Mouse (Mus musculus) left cerebral cortex, adult 2 months (tissue): ENCODE data around the gene Spata2. TPM values are rescaled to one million over a fixed set of nuclear protein-coding genes. Genes with fewer than 3 reads are reported as not detected.

Experiments
- DNase-seq, 2 experiments: peaks; one replicate each; pipeline ENCODE4 v3.0.0; 2021 to 2022; ENCODE audit warnings: low spot score in 2 of 2, mixed read lengths in 1 of 2; ENCODE audit errors: extremely low spot score in 1 of 2
- H3K27ac ChIP-seq: fragments of 200-600 bp; 2 replicates; pipeline ENCODE4 v1.8.1; 2022
- H3K4me3 ChIP-seq: fragments of 200-600 bp; 2 replicates; pipeline ENCODE4 v1.8.1; 2022
- CTCF ChIP-seq: fragments of 200-600 bp; IDR thresholded peaks from 2 replicates; pipeline ENCODE4 v1.8.1; 2022; ENCODE audit warnings: antibody characterized with exemption, mild to moderate bottlenecking, moderate library complexity
- intact Hi-C: fragments of 180-260 bp; cut with DNase I; formaldehyde crosslinking; loops from one replicate; pipeline ENCODE4 v1.15.1; 2025
- long read RNA-seq, 2 experiments: library from polyadenylated mRNA; stranded (forward); transcript quantifications; one replicate each; pipeline ENCODE4 v2.0.0; 2021; ENCODE audit warnings: borderline mapping rate in 2 of 2
- total RNA-seq, 2 experiments: library from RNA; stranded (reverse); gene quantifications; 2 replicates each; pipeline ENCODE4 v1.2.3; 2021

Gene Spata2
- total RNA-seq, result 10 to 100 TPM; 78.0 to 79.1 TPM
- long read RNA-seq, experiment 1, full-length matches to known transcripts, result 2 of 12 reads
- long read RNA-seq, experiment 1, partial matches to known transcripts, result 7 of 12 reads
- long read RNA-seq, experiment 1, other reads (novel, unspliced or antisense), result 3 of 12 reads
- long read RNA-seq, experiment 2, full-length matches to known transcripts, result 5 of 10 reads
- long read RNA-seq, experiment 2, partial matches to known transcripts, result 1 of 10 reads
- long read RNA-seq, experiment 2, other reads (novel, unspliced or antisense), result 4 of 10 reads

DNA sequence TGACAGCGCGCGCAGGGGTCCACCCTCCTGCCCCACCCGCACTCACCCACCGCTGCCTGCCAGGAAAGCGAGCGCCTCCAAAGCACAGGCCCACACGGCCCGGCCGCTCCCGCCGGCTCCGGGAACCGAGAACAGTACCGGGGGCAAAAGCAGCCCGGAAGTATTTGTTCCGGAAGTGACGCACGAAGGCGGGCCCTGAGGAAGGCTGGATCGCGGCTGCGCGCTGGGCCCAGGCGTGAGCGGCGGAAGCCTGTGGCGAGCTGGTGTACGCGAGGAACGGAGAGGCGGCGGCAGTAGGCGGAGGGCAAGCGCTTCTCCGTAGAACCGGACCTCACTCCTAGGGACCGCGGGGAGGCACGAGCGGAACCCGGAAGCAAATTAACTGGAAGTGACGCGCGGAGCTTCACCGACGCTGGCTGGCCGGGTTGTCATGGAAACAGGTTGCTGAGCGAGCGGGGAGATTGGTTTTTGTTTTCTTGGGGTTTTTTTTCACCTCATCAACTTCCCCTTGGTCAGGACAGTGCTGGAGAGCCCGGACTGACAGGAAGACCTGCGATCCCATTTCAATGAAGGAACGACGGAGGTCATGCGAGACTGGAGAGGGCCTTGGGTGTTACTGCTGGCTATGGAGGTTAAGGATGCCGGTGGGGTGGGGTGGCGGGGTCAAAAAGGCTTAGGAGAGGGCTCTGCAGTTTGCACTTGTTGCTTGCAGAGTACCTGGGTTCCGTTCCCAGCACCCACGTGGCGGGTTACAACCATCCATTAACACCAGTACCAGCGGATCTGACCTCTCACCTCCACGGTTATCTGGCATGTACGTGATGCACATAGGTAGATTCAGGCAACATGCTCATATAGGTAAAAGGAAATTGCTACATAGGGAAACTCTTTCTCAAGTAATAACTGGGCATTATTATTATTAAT lies at the start of gene Spata2:
Gene Spata2, minus strand, starts transcription at position 175 of the 924 bp plus-strand sequence.
- peak; percentile 91 to 95 for DNase-seq
- no peak for TF ChIP-seq CTCF
- intact Hi-C loops, result loop anchor here (5.0 kb wide), 2 partner anchors 71 to 431 kb away; partner anchors contain the start of genes Slc9a8 and Znfx1

DNA sequence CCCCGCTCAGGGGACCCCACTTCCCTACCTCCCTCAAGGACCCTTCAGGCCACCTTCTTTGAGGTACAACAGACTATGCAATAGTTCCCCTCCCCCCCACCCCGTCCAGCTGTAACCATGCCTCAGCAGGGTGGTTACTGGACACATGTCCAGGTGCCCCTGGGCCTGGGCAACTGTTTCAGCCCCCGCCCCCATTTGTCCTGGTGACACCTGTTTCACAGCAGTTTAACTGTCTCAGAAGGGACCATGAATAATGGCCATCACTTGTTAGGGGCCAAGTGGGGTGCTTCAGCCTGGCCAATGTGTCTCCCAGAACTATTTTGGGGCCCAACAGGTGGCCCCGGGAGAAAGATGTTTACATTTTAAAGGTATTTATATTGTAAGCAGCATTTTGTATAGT lies 49.7 kb upstream of the Spata2 start:
- DNase-seq, result no peak
- no peak overlapping the region for H3K4me3 ChIP-seq
- intact Hi-C loops, result no loop called here
- no peak for TF ChIP-seq CTCF
- H3K27ac ChIP-seq, result no peak overlapping the region

More for the DNA sequence above, at the start of gene Spata2:
- Histone ChIP-seq H3K27ac (peak within 1 kb of the TSS; percentile 94), H3K4me3 (peak within 1 kb of the TSS; percentile 92)

DNA sequence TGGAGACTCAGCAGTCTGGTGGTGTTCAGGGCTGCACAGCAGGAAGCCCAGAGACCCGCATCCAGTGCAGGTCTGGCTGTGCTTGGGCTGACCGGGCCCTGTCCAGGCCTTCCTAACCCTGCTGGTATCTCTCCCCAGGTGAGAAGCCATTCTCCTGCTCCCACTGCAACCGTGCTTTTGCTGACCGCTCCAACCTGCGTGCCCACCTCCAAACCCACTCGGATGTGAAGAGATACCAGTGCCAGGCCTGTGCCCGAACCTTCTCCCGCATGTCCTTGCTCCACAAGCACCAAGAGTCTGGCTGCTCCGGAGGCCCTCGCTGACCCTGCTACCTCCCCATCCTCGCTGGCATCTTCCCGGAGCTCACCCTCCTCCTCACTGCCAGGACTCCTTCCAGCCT lies 49.1 kb upstream of the Spata2 start:
- intact Hi-C loops, result no loop called here
- no peak for TF ChIP-seq CTCF
- Histone ChIP-seq H3K27ac (no peak overlapping the region), H3K4me3 (no peak overlapping the region)
- DNase-seq, result no peak

DNA sequence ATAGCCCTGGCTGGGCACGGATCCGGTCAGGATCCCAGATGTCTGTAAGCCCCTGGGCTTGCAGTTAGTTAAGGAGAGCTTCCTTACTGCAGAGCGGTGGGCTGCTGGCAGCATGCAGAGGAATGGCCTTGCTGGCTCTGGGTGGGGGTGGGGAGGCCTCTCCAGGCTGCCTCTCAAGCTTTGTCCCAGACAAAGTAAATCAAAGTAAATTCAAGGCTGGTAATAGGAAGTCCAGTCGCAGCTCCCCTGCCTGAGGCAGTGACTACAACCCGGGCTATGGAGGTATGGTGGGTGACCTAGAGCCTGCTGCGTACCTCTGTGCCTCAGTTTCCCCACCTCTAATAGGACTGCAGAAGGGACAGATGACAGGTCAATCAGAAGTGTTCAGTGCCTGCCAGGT lies 48.6 kb upstream of the Spata2 start:
- no peak for TF ChIP-seq CTCF
- intact Hi-C loops, result no loop called here
- DNase-seq, result no peak
- Histone ChIP-seq H3K27ac (no peak overlapping the region), H3K4me3 (no peak overlapping the region)

DNA sequence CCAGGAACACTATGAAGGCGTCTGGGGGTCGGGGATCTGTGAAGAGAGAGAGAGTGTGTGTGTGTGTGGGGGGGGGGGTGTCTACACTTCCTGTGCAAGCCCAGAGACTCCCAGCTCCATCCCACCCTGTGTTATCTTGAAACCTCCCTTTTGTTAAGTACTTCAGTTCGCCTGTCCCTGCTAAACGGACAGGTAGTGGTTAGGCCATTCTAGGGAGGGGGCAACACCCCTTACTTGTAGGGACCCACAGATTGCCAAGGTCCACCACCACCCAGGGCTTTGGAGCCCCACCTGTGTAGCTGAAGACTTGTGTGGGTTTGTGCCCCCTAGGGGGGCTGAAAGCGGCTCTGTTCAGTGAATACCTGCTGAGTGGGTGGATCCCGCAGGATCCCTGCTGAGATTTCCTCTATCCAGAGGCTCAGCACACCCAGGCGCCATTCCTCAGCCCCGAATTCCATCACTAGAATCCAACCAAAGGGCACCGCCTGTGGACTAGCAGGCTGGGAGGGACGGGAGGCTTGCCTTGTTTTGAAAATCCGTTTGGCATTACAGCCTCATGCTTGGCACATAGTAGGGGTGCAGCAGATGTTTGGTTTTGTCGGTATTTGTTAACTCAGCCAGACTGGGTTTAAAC lies 47.9 kb upstream of the Spata2 start:
- DNase-seq, result no peak
- TF ChIP-seq CTCF, result no peak
- intact Hi-C loops, result no loop called here
- Histone ChIP-seq H3K4me3 (no peak overlapping the region), H3K27ac (no peak overlapping the region)

DNA sequence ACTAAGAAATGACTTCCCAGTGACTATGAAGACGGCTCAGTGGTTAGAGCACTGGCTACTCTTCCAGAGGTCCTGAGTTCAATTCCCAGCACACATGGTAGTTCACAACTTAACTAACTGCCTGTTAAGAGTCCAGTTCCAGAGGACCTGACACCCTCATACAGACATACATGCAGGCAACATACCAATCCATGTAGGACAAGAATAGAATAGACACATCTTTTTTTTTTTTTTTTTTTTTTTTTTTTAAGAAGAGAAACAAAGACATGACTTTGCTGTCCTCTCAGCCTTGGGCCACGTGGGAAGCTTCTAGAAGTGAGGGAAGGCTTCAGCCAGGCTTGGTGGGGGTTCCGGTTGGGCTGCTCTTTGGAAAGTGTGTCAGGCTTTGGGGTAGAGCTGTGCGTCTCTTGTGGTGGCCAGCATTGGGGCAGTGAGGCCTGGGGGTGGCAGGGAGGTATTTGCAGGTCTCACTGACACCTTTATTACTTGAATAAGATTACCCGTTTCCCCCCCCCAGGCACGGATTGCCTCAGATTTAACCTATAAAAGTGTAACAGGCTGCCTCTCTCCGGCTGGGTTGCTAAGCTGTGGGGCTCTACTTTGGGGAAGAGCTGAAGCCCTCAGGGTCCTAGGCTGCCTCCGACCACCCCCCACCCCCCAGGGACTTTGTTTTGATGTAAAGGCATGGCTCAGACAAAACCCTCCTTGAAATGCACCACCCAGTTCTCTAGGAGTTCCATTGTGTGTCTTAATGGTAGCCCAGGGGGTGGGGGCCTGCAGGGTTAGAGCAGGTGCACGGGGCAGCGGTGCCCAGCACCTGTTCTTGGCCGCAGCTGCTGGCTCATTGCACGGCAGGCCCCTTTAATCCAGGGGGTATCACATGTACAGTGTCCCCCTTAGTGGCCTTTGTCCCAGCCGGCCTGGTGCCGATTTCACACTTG lies 47.1 kb upstream of the Spata2 start:
- Histone ChIP-seq H3K4me3 (no peak overlapping the region), H3K27ac (no peak overlapping the region)
- TF ChIP-seq CTCF, result no peak
- intact Hi-C loops, result loop anchor here (5.0 kb wide), 1 partner anchor 357 kb away; no protein-coding TSS in a partner anchor
- DNase-seq, result no peak

DNA sequence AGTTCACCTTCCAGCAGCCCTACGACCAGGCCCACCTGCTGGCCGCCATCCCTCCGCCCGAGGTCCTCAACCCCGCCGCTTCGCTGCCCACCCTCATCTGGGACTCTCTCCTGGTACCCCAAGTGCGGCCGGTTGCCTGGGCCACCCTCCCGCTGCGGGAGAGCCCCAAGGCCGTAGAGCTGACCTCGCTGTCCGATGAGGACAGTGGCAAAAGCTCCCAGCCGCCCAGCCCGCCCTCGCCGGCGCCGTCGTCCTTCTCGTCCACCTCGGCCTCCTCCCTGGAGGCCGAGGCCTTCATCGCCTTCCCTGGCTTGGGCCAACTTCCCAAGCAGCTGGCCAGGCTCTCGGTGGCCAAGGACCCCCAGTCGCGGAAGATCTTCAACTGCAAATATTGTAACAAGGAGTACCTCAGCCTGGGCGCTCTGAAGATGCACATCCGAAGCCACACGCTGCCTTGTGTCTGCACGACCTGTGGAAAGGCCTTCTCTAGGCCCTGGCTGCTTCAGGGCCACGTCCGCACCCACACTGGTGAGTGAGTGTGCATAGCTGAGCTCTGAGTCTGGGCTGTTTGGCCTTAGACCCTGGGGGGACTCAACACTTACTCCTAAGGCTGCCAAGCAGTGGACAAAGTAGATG lies 46.1 kb upstream of the Spata2 start:
- no peak for TF ChIP-seq CTCF
- intact Hi-C loops, result loop anchor here (5.0 kb wide), 1 partner anchor 359 kb away; no protein-coding TSS in a partner anchor
- Histone ChIP-seq H3K4me3 (peak overlapping the region; percentile 36), H3K27ac (no peak overlapping the region)
- no peak for DNase-seq

DNA sequence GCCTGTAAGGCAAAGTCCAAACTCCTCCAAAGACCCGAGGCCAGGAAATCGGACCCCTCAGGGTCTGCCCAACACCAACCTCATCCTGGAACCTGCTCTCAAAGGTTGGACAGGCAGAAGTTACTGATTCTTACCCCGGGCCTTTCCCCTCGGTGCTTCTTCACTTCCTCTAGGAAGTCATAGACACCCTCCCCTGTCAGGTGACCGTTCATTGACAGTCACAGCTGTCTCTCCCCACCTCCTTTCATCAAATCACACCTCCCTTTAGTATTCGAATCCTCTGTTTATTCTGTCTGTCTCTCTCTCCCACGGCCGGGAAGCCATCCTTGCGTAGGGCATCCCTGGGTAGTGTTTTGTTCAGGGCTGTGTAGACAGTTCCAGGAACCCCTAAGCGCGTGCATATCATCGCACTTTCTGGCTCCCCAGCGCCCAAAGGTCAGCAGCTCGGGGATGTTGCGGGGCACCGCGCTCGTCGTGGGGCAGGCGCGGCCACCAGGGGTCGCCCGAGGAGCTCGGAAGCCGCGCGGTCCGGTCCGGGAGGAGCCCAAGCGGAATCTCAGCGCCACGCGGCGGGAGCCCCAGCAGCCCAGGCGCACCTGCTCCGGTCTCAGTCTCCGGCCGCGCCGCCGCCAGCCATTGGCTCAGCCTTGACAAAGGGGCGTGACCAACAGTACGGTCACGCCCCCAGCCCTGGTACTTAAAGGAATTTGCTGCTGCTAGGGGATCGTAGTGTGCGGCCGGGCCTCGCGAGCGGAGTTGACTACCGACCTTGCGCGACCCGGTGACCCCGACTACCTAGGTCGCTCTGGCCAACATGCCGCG lies 45.0 kb upstream of the Spata2 start, which contains the start of gene Snai1:
Gene Snai1, plus strand, starts transcription at position 720 of the 822 bp plus-strand sequence.
- H3K27ac ChIP-seq, result no peak within 1 kb of the TSS
- peak within 1 kb of the TSS; percentile 36 for H3K4me3 ChIP-seq
- peak; percentile 87 for TF ChIP-seq CTCF
- DNase-seq, result peak; percentile 81
- intact Hi-C loops, result loop anchor here (1.0 to 5.0 kb wide), 2 partner anchors 68 to 360 kb away; no protein-coding TSS in a partner anchor

DNA sequence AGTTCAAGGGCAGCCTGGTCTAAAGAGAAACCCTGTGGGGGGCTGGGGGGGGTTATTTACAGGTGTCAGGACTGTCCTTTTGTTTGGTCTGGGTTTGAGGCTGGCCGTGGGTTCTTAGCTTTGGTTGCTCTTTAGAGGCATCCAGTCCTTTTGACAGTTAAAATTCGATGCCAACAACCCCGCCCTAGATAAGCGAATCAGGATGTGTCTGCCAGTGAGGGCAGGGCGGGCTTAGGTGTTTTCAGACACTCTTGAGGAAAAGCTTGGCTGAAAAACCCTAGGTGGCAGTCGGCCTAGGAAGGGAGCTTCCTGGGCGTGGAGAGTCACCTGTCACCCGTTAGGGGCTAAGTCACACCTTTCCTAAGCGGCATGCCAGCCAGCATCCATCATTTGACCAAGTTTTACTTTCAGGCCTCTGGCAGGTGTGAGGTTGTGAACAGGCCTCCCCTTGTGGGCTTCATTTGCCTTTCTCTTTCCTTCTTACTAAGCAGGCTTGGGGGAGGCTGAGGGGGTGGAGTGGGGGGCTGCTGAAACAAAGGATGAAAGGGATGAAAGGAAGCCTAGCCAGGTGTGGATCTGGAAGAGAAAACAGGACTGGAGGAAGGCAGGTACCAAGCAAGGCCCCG lies 43.7 kb upstream of the Spata2 start:
- DNase-seq, result no peak
- Histone ChIP-seq H3K27ac (no peak overlapping the region), H3K4me3 (no peak overlapping the region)
- no peak for TF ChIP-seq CTCF
- intact Hi-C loops, result loop anchor here (5.0 kb wide), 1 partner anchor 361 kb away; no protein-coding TSS in a partner anchor
